Mouse (Mus musculus) brain, embryonic 14.5 days (tissue): ENCODE results near the gene Aak1.
"Not testable (repeated sequence)": the region's sequence is repeated elsewhere in the genome, so short reads cannot be mapped to it uniquely, and the experiment has no call there.

Experiments used
- CTCF ChIP-seq: fragments of 200-500 bp; IDR thresholded peaks from 2 replicates; pipeline ENCODE4 v1.5.1; 2012; ENCODE audit warnings: inconsistent platforms, mild to moderate bottlenecking, moderate library complexity, borderline replicate concordance; ENCODE audit not compliant: insufficient read depth, insufficient read length; ENCODE audit errors: extremely low read depth
- POLR2A ChIP-seq: fragments of 200-500 bp; IDR thresholded peaks from 2 replicates; pipeline ENCODE4 v1.6.1; 2012; ENCODE audit warnings: mild to moderate bottlenecking, inconsistent platforms, borderline replicate concordance; ENCODE audit not compliant: poor library complexity, insufficient read depth, insufficient read length, severe bottlenecking; ENCODE audit errors: extremely low read depth

GRCm38 (mm10) chr6:87031310-87031709 lies 182.0 kb downstream of the Aak1 start:
- TF ChIP-seq POLR2A, CTCF: not testable (repeated sequence)
